ENCODE assay signal across 17 mouse cellular contexts in genomic region chr16:96487007-96487684, GRCm38 (mm10). TPM values are rescaled to one million over a fixed set of nuclear protein-coding genes. Genes with fewer than 3 reads are reported as not detected.
"Had no signal": no experiment of that assay in that cellular context is flagged by ENCODE, and none has a peak within 500 bp of the region (broad histone marks: within the 10 kb centered on the region; RNA-seq: fewer than 3 reads in every experiment).

No protein-coding gene starts in this region.

- H3K27ac ChIP-seq: kidney, embryonic 15.5 days; limb, embryonic 10.5 days; liver, embryonic 15.5 days; stomach, postnatal 0 days had no signal

- H3K27me3 ChIP-seq: kidney, embryonic 15.5 days; liver, embryonic 15.5 days had no signal

- H3K9ac ChIP-seq: kidney, embryonic 15.5 days; liver, embryonic 15.5 days had no signal

- H3K36me3 ChIP-seq: kidney, embryonic 15.5 days; limb, embryonic 10.5 days; liver, embryonic 15.5 days had no signal

- H3K9me3 ChIP-seq: kidney, embryonic 15.5 days; limb, embryonic 10.5 days; liver, embryonic 15.5 days had no signal

- DNase-seq: kidney, adult 2 months; kidney, postnatal 14 days; lung, adult 2 months; lung, postnatal 36 days; thymus, postnatal 4 days had no signal

- H3K4me3 ChIP-seq: kidney, embryonic 15.5 days; limb, embryonic 10.5 days; liver, embryonic 15.5 days had no signal

- H3K4me1 ChIP-seq: limb, embryonic 10.5 days; liver, embryonic 15.5 days had no signal

- H3K4me2 ChIP-seq: kidney, embryonic 15.5 days; liver, embryonic 11.5 days; liver, embryonic 15.5 days had no signal

- ATAC-seq: intestine, embryonic 16.5 days; lung, postnatal 0 days had no signal

RNA-seq across cellular contexts. Expression of gene Pcp4, which starts 19.7 kb away (rescaled TPM):
- total RNA-seq: megakaryocyte progenitor cell, adult 5-6 weeks had no signal

RNA-seq across cellular contexts. Expression of gene Itgb2l, which starts 43.7 kb away (rescaled TPM):
- total RNA-seq: layer of hippocampus, adult 8-10 months; layer of hippocampus, postnatal 14 days; left cerebral cortex, adult 18-20 months; left cerebral cortex, postnatal 14 days had no signal
- polyA plus RNA-seq: kidney, adult 2 months had no signal
